Mouse (Mus musculus) kidney, postnatal 0 days (tissue): Measurements from ENCODE around the gene Rasl10a. TPM values are rescaled to one million over a fixed set of nuclear protein-coding genes. Genes with fewer than 3 reads are reported as not detected.
A peak's percentile ranks its signal among the peaks of the same experiment; 100 is the strongest.
"Not testable (repeated sequence)": the region's sequence is repeated elsewhere in the genome, so short reads cannot be mapped to it uniquely, and the experiment has no call there.

Experiments used
- ATAC-seq: fragments of 200-750 bp; cut with Nextera tagmentation; replicated peaks from 2 replicates; pipeline ENCODE4 v1.8.0; 2017; ENCODE audit warnings: low read depth, moderate number of reproducible peaks, moderate TSS enrichment, moderate library complexity; ENCODE audit not compliant: low FRiP score
- DNase-seq: peaks from one replicate; pipeline ENCODE4 v3.0.0-alpha.2; 2016; ENCODE audit warnings: low spot score
- H3K27ac ChIP-seq: fragments of 300-500 bp; sonication (generic); 2 replicates; pipeline ENCODE4 v1.5.1; 2014; ENCODE audit warnings: mild to moderate bottlenecking
- H3K27me3 ChIP-seq: fragments of 300-500 bp; sonication (generic); 2 replicates; pipeline ENCODE4 v1.6.1; 2014; ENCODE audit warnings: low read length, mixed read lengths; ENCODE audit not compliant: insufficient read depth
- H3K36me3 ChIP-seq: fragments of 300-500 bp; sonication (generic); 2 replicates; pipeline ENCODE4 v1.6.1; 2014; ENCODE audit warnings: low read length, mixed read lengths; ENCODE audit not compliant: insufficient read depth
- H3K4me1 ChIP-seq: fragments of 300-500 bp; sonication (generic); replicated peaks from 2 replicates; pipeline ENCODE4 v1.6.1; 2014; ENCODE audit warnings: antibody characterized with exemption, low read length, mixed read lengths; ENCODE audit not compliant: insufficient read depth
- H3K4me2 ChIP-seq: fragments of 300-500 bp; sonication (generic); 2 replicates; pipeline ENCODE4 v1.6.1; 2014; ENCODE audit warnings: mild to moderate bottlenecking, low read length, moderate library complexity, mixed read lengths
- H3K4me3 ChIP-seq: fragments of 300-500 bp; sonication (generic); replicated peaks from 2 replicates; pipeline ENCODE4 v1.5.1; 2014; ENCODE audit warnings: low read depth, low read length
- H3K9ac ChIP-seq: fragments of 300-500 bp; sonication (generic); 2 replicates; pipeline ENCODE4 v1.6.1; 2014; ENCODE audit warnings: low read depth, low read length
- H3K9me3 ChIP-seq: fragments of 300-500 bp; sonication (generic); replicated peaks from 2 replicates; pipeline ENCODE4 v1.6.1; 2016; ENCODE audit warnings: low read length, inconsistent platforms, mixed read lengths
- CTCF ChIP-seq: IDR thresholded peaks from 2 replicates; pipeline ENCODE4 v1.5.1; 2016; ENCODE audit warnings: antibody characterized with exemption, low read depth, mild to moderate bottlenecking, moderate library complexity
- WGBS: fragments of 180-500 bp; shearing (Covaris S2); extraction: QIAGEN DNeasy Blood & Tissue Kit; methylation state at CpG from one replicate; pipeline ENCODE4 v1.1.7; 2014; 5-methylcytosine and 5-hydroxymethylcytosine counted together
- polyA plus RNA-seq: library from polyadenylated mRNA; unstranded; fragments of >200 nt; fragmentation: Nextera tagmentation; extraction: Ambion mirVana; gene quantifications from 2 replicates; pipeline ENCODE4 v1.2.1, GENCODE M21; 2015

Rasl10a gene
- polyA plus RNA-seq, 1 experiment from 2014 or later: 1.9 TPM

- DNase-seq (no peak), ATAC-seq (no peak)
- Histone ChIP-seq H3K9me3 (no peaks in the 10 kb centered on the region), H3K4me3 (no peak overlapping the region), H3K4me1 (peaks cover 20% of the 10 kb centered on the region), H3K27ac (no peak overlapping the region), H3K27me3 (no peaks in the 10 kb centered on the region), H3K9ac (no peak overlapping the region), H3K4me2 (no peak overlapping the region), H3K36me3 (peaks cover 31% of the 10 kb centered on the region)
- TF ChIP-seq CTCF: no peak
Observed at GRCm38 (mm10) chr11:5067063-5067462, 9.1 kb downstream of the Rasl10a start.

- no peaks in the 10 kb centered on the region for H3K9me3 ChIP-seq
- no peak overlapping the region for H3K4me3 ChIP-seq
- no peak overlapping the region for H3K4me2 ChIP-seq
- TF ChIP-seq CTCF: no peak
- no peaks in the 10 kb centered on the region for H3K27me3 ChIP-seq
- DNase-seq (no peak), ATAC-seq (no peak)
- no peak overlapping the region for H3K9ac ChIP-seq
- H3K4me1 ChIP-seq: peaks cover 11% of the 10 kb centered on the region; the same call in 1 of the 2 replicates
- H3K27ac ChIP-seq: peak overlapping the region; percentile 3; the same call in 1 of the 2 replicates
- WGBS: 73% methylated on average over 9 of the region's 9 CpGs
- peaks cover 43% of the 10 kb centered on the region for H3K36me3 ChIP-seq
Observed at GRCm38 (mm10) chr11:5068126-5068971, 10.4 kb downstream of the Rasl10a start.

GRCm38 (mm10) chr11:5074882-5075281, 17.0 kb downstream of the Rasl10a start:
- DNase-seq (peak; percentile 55), ATAC-seq (no peak)
- WGBS: 71% methylated on average over 4 of the region's 4 CpGs
- Histone ChIP-seq H3K9me3 (no peaks in the 10 kb centered on the region), H3K36me3 (peaks cover 61% of the 10 kb centered on the region), H3K4me2 (no peak overlapping the region), H3K4me3 (no peak overlapping the region), H3K27me3 (no peaks in the 10 kb centered on the region), H3K4me1 (no peaks in the 10 kb centered on the region), H3K9ac (no peak overlapping the region), H3K27ac (no peak overlapping the region)
- TF ChIP-seq CTCF: peak; percentile 67

- no peak overlapping the region for H3K27ac ChIP-seq
- TF ChIP-seq CTCF: peak; percentile 39; the same call in 1 of the 2 replicates
- H3K9ac ChIP-seq: no peak overlapping the region
- DNase-seq (no peak), ATAC-seq (no peak)
- no peaks in the 10 kb centered on the region for H3K4me1 ChIP-seq
- H3K36me3 ChIP-seq: peaks cover 59% of the 10 kb centered on the region
- H3K4me3 ChIP-seq: no peak overlapping the region
- H3K4me2 ChIP-seq: no peak overlapping the region
- no peaks in the 10 kb centered on the region for H3K9me3 ChIP-seq
- H3K27me3 ChIP-seq: no peaks in the 10 kb centered on the region
Observed at GRCm38 (mm10) chr11:5075760-5076159, 17.8 kb downstream of the Rasl10a start.

GRCm38 (mm10) chr11:5076843-5077242, 18.9 kb downstream of the Rasl10a start:
- not testable (repeated sequence) for H3K27me3 ChIP-seq, H3K4me2 ChIP-seq, H3K4me1 ChIP-seq, H3K4me3 ChIP-seq, DNase-seq, H3K9me3 ChIP-seq, H3K9ac ChIP-seq, H3K27ac ChIP-seq
- peaks cover 54% of the 10 kb centered on the region for H3K36me3 ChIP-seq
- 74% methylated on average over 4 of the region's 5 CpGs for WGBS
- peak; percentile 27; the same call in 1 of the 2 replicates for ATAC-seq

- no peak for ATAC-seq
- peaks cover 73% of the 10 kb centered on the region for H3K36me3 ChIP-seq
- 94% methylated on average over 1 of the region's 1 CpGs for WGBS
Observed at GRCm38 (mm10) chr11:5089147-5089546, 31.2 kb downstream of the Rasl10a start.

More at GRCm38 (mm10) chr11:5089147-5089546, 31.2 kb downstream of the Rasl10a start:
- TF ChIP-seq CTCF: no peak
- no peaks in the 10 kb centered on the region for H3K9me3 ChIP-seq
- DNase-seq: no peak
- no peak overlapping the region for H3K9ac ChIP-seq
- no peak overlapping the region for H3K4me3 ChIP-seq
- no peak overlapping the region for H3K27ac ChIP-seq
- H3K4me1 ChIP-seq: no peaks in the 10 kb centered on the region; the same call in 1 of the 2 replicates
- no peaks in the 10 kb centered on the region for H3K27me3 ChIP-seq
- H3K4me2 ChIP-seq: no peak overlapping the region
